Mouse (Mus musculus) hindbrain, postnatal 0 days (tissue): ENCODE results near the gene Mrm3. TPM values are rescaled to one million over a fixed set of nuclear protein-coding genes. Genes with fewer than 3 reads are reported as not detected.

Experiments
- ATAC-seq: fragments of 200-750 bp; cut with Nextera tagmentation; 2 replicates; pipeline ENCODE4 v1.8.0; 2017; ENCODE audit warnings: mild to moderate bottlenecking, moderate TSS enrichment, moderate library complexity
- DNase-seq: peaks from one replicate; pipeline ENCODE4 v3.0.0-alpha.2; 2015; ENCODE audit warnings: low spot score
- H3K27ac ChIP-seq: fragments of 300-500 bp; sonication (generic); 2 replicates; pipeline ENCODE4 v1.5.1; 2014; ENCODE audit warnings: mild to moderate bottlenecking
- H3K27me3 ChIP-seq: fragments of 300-500 bp; sonication (generic); 2 replicates; pipeline ENCODE4 v1.6.1; 2014; ENCODE audit warnings: low read length, mixed read lengths; ENCODE audit not compliant: insufficient read depth
- H3K36me3 ChIP-seq: fragments of 300-500 bp; sonication (generic); 2 replicates; pipeline ENCODE4 v1.6.1; 2014; ENCODE audit warnings: low read length, mixed read lengths; ENCODE audit not compliant: insufficient read depth
- H3K4me1 ChIP-seq: fragments of 300-500 bp; sonication (generic); 2 replicates; pipeline ENCODE4 v1.6.1; 2014; ENCODE audit warnings: antibody characterized with exemption, low read length, mixed read lengths; ENCODE audit not compliant: insufficient read depth
- H3K4me2 ChIP-seq: fragments of 300-500 bp; sonication (generic); 2 replicates; pipeline ENCODE4 v1.6.1; 2014; ENCODE audit warnings: low read depth, mild to moderate bottlenecking, low read length, moderate library complexity, mixed read lengths
- H3K4me3 ChIP-seq: fragments of 300-500 bp; sonication (generic); 2 replicates; pipeline ENCODE4 v1.5.1; 2014; ENCODE audit warnings: low read length
- H3K9ac ChIP-seq: fragments of 300-500 bp; sonication (generic); replicated peaks from 2 replicates; pipeline ENCODE4 v1.6.1; 2014; ENCODE audit warnings: mild to moderate bottlenecking, low read length, moderate library complexity, mixed read lengths
- H3K9me3 ChIP-seq: fragments of 300-500 bp; sonication (generic); 2 replicates; pipeline ENCODE4 v1.6.1; 2016; ENCODE audit warnings: low read length, mixed read lengths
- CTCF ChIP-seq: IDR thresholded peaks from 2 replicates; pipeline ENCODE4 v1.5.1; 2016; ENCODE audit warnings: antibody characterized with exemption, control low read depth, low read depth
- WGBS: fragments of 180-500 bp; shearing (Covaris S2); extraction: QIAGEN DNeasy Blood & Tissue Kit; methylation state at CpG from one replicate; pipeline ENCODE4 v1.1.7; 2014; 5-methylcytosine and 5-hydroxymethylcytosine counted together
- polyA plus RNA-seq: library from polyadenylated mRNA; unstranded; fragments of >200 nt; fragmentation: Nextera tagmentation; extraction: Ambion mirVana; gene quantifications from 2 replicates; pipeline ENCODE4 v1.2.1, GENCODE M21; 2015
- total RNA-seq: library from RNA; depleted of rRNA; stranded (reverse); fragments of >200 nt; gene quantifications from 2 replicates; pipeline ENCODE4 v1.2.3, GENCODE M21; 2014; rRNA removed

The Mrm3 gene
- total and polyA plus RNA-seq, 2 experiments from 2014 or later = 11.9 to 22.8 TPM

GRCm38 (mm10) chr11:76294078-76294477 is 50.6 kb downstream of the Mrm3 start:
- TF ChIP-seq CTCF = no peak
- no peak overlapping the region for H3K4me2 ChIP-seq
- H3K4me3 ChIP-seq = no peak overlapping the region
- ATAC-seq = no peak
- H3K36me3 ChIP-seq = no peaks in the 10 kb centered on the region
- no peaks in the 10 kb centered on the region for H3K27me3 ChIP-seq
- H3K9ac ChIP-seq = no peak overlapping the region
- 53% methylated on average over 5 of the region's 5 CpGs for WGBS
- H3K9me3 ChIP-seq = no peaks in the 10 kb centered on the region
- H3K4me1 ChIP-seq = peaks cover 40% of the 10 kb centered on the region
- no peak for DNase-seq
- H3K27ac ChIP-seq = no peak overlapping the region

- H3K36me3 ChIP-seq = no peaks in the 10 kb centered on the region
- DNase-seq (peak; percentile 54), ATAC-seq (no peak)
- H3K4me2 ChIP-seq = no peak overlapping the region
- 22% methylated on average over 9 of the region's 9 CpGs for WGBS
- H3K27ac ChIP-seq = no peak overlapping the region
- no peaks in the 10 kb centered on the region for H3K27me3 ChIP-seq
- peaks cover 40% of the 10 kb centered on the region for H3K4me1 ChIP-seq
- no peaks in the 10 kb centered on the region for H3K9me3 ChIP-seq
- H3K4me3 ChIP-seq = no peak overlapping the region
- TF ChIP-seq CTCF = no peak
- H3K9ac ChIP-seq = no peak overlapping the region
Observed at GRCm38 (mm10) chr11:76294836-76295235, 51.3 kb downstream of the Mrm3 start.

- Histone ChIP-seq H3K4me3 (no peak overlapping the region), H3K4me2 (no peak overlapping the region), H3K9me3 (no peaks in the 10 kb centered on the region), H3K4me1 (peaks cover 24% of the 10 kb centered on the region; the same call in 1 of the 2 replicates), H3K27ac (peak overlapping the region; percentile 51), H3K36me3 (no peaks in the 10 kb centered on the region), H3K9ac (no peak overlapping the region), H3K27me3 (no peaks in the 10 kb centered on the region)
- TF ChIP-seq CTCF = no peak
- WGBS = 47% methylated on average over 9 of the region's 9 CpGs
- ATAC-seq = no peak
- DNase-seq = peak; percentile 35
Observed at GRCm38 (mm10) chr11:76297252-76297651, 53.7 kb downstream of the Mrm3 start.

- Histone ChIP-seq H3K9me3 (no peaks in the 10 kb centered on the region), H3K9ac (no peak overlapping the region), H3K36me3 (no peaks in the 10 kb centered on the region), H3K27me3 (no peaks in the 10 kb centered on the region), H3K27ac (no peak overlapping the region; the same call in 1 of the 2 replicates), H3K4me3 (no peak overlapping the region), H3K4me1 (peaks cover 13% of the 10 kb centered on the region; the same call in 1 of the 2 replicates), H3K4me2 (no peak overlapping the region)
- WGBS = 46% methylated on average over 9 of the region's 9 CpGs
- DNase-seq (peak; percentile 48), ATAC-seq (no peak)
- peak; percentile 28; the same call in 1 of the 2 replicates for TF ChIP-seq CTCF
Observed at GRCm38 (mm10) chr11:76298457-76299000, 55.0 kb downstream of the Mrm3 start.

Other genes starting within 250 kb of the Mrm3 start
- gene 1700016K19Rik, start 243.8 kb upstream of the Mrm3 start, total RNA-seq = 2.5 and 4.8 TPM in 2 replicates
- gene 1700016K19Rik, start 243.8 kb upstream of the Mrm3 start, polyA plus RNA-seq = 6.2 and 6.3 TPM in 2 replicates
- 13.6 and 17.4 TPM in 2 replicates for gene Rflnb, start 215.9 kb upstream of the Mrm3 start, total RNA-seq
- 14.9 and 15.3 TPM in 2 replicates for gene Rflnb, start 215.9 kb upstream of the Mrm3 start, polyA plus RNA-seq
- gene Vps53, start 64.1 kb upstream of the Mrm3 start, total RNA-seq = 39.2 and 42.8 TPM in 2 replicates
- 58.9 and 59.0 TPM in 2 replicates for gene Vps53, start 64.1 kb upstream of the Mrm3 start, polyA plus RNA-seq
- gene Fam57a, start 64.0 kb upstream of the Mrm3 start, total RNA-seq = 20.1 and 30.4 TPM in 2 replicates
- gene Fam57a, start 64.0 kb upstream of the Mrm3 start, polyA plus RNA-seq = 16.6 and 20.0 TPM in 2 replicates
- gene Dbil5, start 26.1 kb upstream of the Mrm3 start, total RNA-seq = not detected in 2 replicates
- gene Dbil5, start 26.1 kb upstream of the Mrm3 start, polyA plus RNA-seq = 0.34 and 0.54 TPM in 2 replicates
- 14.8 and 17.4 TPM in 2 replicates for gene Gemin4, start 26.1 kb upstream of the Mrm3 start, total RNA-seq
- gene Gemin4, start 26.1 kb upstream of the Mrm3 start, polyA plus RNA-seq = 7.0 and 9.3 TPM in 2 replicates
- gene Glod4, start within 50 bp of the Mrm3 start, total RNA-seq = 34.2 and 39.8 TPM in 2 replicates
- 116 and 118 TPM in 2 replicates for gene Glod4, start within 50 bp of the Mrm3 start, polyA plus RNA-seq
- 36.6 and 41.3 TPM in 2 replicates for gene Nxn, start 155.4 kb downstream of the Mrm3 start, total RNA-seq
- 21.2 and 22.3 TPM in 2 replicates for gene Nxn, start 155.4 kb downstream of the Mrm3 start, polyA plus RNA-seq
- 49.8 and 112 TPM in 2 replicates for gene Timm22, start 163.2 kb downstream of the Mrm3 start, total RNA-seq
- 104 and 106 TPM in 2 replicates for gene Timm22, start 163.2 kb downstream of the Mrm3 start, polyA plus RNA-seq